Mouse (Mus musculus) liver, adult 2 months (tissue): ENCODE measurements at regions not wholly inside any gene's neighbourhood (a gene's known extent, or its start where the extent isn't known, plus 50 kb on each side); places are given as distances from the start of the nearest gene placed in this dataset.
A peak's percentile ranks its signal among the peaks of the same experiment; 100 is the strongest.

Experiments used
- DNase-seq: peaks from one replicate; pipeline ENCODE4 v3.0.0-alpha.2; 2011; ENCODE audit warnings: low read depth, low spot score; ENCODE audit errors: extremely low read depth
- H3K27ac ChIP-seq: fragments of 200-500 bp; replicated peaks from 2 replicates; pipeline ENCODE4 v1.5.1; 2012; ENCODE audit warnings: low read depth, mild to moderate bottlenecking, control low read depth, inconsistent platforms, low read length; ENCODE audit not compliant: insufficient read depth
- H3K27me3 ChIP-seq: fragments of 200-500 bp; 2 replicates; pipeline ENCODE4 v1.6.1; 2012; ENCODE audit warnings: mild to moderate bottlenecking, moderate library complexity, low read length, inconsistent platforms; ENCODE audit not compliant: control insufficient read depth, insufficient read depth
- H3K36me3 ChIP-seq: fragments of 200-500 bp; 2 replicates; pipeline ENCODE4 v1.6.1; 2012; ENCODE audit warnings: low read length, inconsistent platforms; ENCODE audit not compliant: control insufficient read depth, insufficient read depth
- H3K4me1 ChIP-seq: fragments of 200-500 bp; 2 replicates; pipeline ENCODE4 v1.6.1; 2011; ENCODE audit warnings: low read length; ENCODE audit not compliant: control insufficient read depth, insufficient read depth
- H3K4me3 ChIP-seq: fragments of 200-500 bp; 2 replicates; pipeline ENCODE4 v1.5.1; 2011; ENCODE audit warnings: low read depth, mild to moderate bottlenecking, control low read depth, low read length, moderate library complexity; ENCODE audit not compliant: insufficient read depth
- H3K79me2 ChIP-seq: fragments of 200-500 bp; 2 replicates; pipeline ENCODE4 v1.6.1; 2012; ENCODE audit warnings: inconsistent platforms, mild to moderate bottlenecking, low read length, moderate library complexity; ENCODE audit not compliant: control insufficient read depth, insufficient read depth
- H3K9ac ChIP-seq: fragments of 200-500 bp; 2 replicates; pipeline ENCODE4 v1.6.1; 2012; ENCODE audit warnings: low read depth, mild to moderate bottlenecking, control low read depth, inconsistent platforms, low read length
- CTCF ChIP-seq: fragments of 200-500 bp; IDR thresholded peaks from 2 replicates; pipeline ENCODE4 v1.5.1; 2011; ENCODE audit warnings: low read depth, low read length, control low read depth
- POLR2A ChIP-seq: fragments of 200-500 bp; IDR thresholded peaks from 2 replicates; pipeline ENCODE4 v1.6.1; 2011; ENCODE audit warnings: low read length, control low read depth; ENCODE audit not compliant: insufficient read depth; ENCODE audit errors: extremely low read depth
- WGBS: fragments of 180-500 bp; shearing (Covaris S2); methylation state at CpG from one replicate; pipeline ENCODE4 v1.1.7; 2018; 5-methylcytosine and 5-hydroxymethylcytosine counted together

DNA sequence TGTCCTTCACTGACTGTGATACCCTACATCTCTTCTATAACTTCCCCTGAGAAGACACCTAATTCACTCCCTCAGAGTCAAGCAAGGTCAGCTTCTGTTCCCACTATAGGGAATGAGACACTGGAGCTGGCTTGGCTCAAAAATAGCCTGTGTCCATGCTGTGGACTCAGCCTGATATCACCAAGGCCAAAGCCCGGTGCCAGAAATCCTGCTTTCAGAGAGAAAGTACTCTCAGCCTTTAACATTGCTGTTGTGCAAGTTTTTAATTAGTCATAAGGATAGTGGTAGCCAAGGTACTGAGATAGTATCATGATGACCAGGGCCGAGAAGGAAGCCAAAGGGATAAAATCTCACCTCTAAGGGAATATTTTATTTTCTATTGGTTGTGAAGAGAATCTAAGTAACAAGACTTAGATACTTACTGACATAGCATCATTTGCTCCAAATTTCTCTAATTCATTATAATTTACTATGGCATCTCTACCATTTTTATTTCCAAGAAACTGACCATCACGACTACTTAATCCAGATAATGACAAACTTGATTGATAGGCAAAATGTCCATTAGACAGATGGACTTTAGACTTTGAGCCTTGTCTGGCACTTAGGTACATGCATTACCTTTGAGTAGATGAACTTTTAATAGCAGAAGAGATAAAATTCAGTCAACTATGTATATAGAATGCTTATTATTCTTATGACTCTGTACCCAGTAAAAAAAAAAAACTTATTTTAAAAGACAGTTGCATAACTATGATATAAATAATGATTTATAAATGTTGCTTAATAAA lies 64.7 kb upstream of the Nrip1 start:
- peak; percentile 54 for DNase-seq
- Histone ChIP-seq H3K27ac (no peak overlapping the region), H3K36me3 (no peaks in the 10 kb centered on the region), H3K79me2 (no peaks in the 10 kb centered on the region), H3K27me3 (no peaks in the 10 kb centered on the region), H3K4me1 (peaks cover 4% of the 10 kb centered on the region), H3K4me3 (no peak overlapping the region), H3K9ac (no peak overlapping the region)
- TF ChIP-seq POLR2A: no peak
- TF ChIP-seq CTCF: no peak
- WGBS: 23% methylated on average over 3 of the region's 3 CpGs

DNA sequence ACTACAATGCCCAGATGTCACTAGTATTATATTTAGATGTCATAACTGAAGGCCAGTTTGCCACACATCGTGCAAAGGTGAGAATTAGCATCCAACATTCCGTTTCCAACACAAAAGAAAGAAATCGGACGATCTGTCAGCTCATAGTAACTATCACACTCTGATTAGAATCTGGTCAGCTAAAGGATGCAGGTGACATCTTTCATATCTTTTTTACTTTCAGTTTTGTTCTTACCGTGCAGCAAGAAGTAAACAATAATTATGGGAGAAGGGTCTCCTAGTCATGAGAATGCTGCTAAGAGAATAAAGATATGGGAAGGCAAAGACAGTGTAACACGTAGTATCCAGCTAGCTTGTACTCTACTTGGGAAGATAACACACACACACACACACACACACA lies 62.7 kb upstream of the Nrip1 start:
- H3K27ac ChIP-seq: no peak overlapping the region
- DNase-seq: no peak
- no peak overlapping the region for H3K9ac ChIP-seq
- no peaks in the 10 kb centered on the region for H3K27me3 ChIP-seq
- no peaks in the 10 kb centered on the region for H3K36me3 ChIP-seq
- WGBS: 93% methylated on average over 6 of the region's 6 CpGs
- peaks cover 7% of the 10 kb centered on the region for H3K4me1 ChIP-seq
- H3K4me3 ChIP-seq: no peak overlapping the region
- no peaks in the 10 kb centered on the region for H3K79me2 ChIP-seq
- TF ChIP-seq CTCF (no peak), POLR2A (no peak)

GRCm38 (mm10) chr16:76433076-76433825 lies 59.6 kb upstream of the Nrip1 start:
- no peaks in the 10 kb centered on the region for H3K36me3 ChIP-seq
- H3K4me1 ChIP-seq: peaks cover 7% of the 10 kb centered on the region; the same call in 1 of the 2 replicates
- no peak for DNase-seq
- H3K27me3 ChIP-seq: no peaks in the 10 kb centered on the region
- no peak overlapping the region for H3K9ac ChIP-seq
- no peaks in the 10 kb centered on the region for H3K79me2 ChIP-seq
- H3K4me3 ChIP-seq: no peak overlapping the region
- TF ChIP-seq POLR2A (no peak), CTCF (no peak)
- WGBS: 90% methylated on average over 24 of the region's 24 CpGs
- no peak overlapping the region for H3K27ac ChIP-seq

GRCm38 (mm10) chr16:76432304-76432703 lies 58.7 kb upstream of the Nrip1 start:
- peak; percentile 87 for DNase-seq
- H3K9ac ChIP-seq: no peak overlapping the region
- H3K4me3 ChIP-seq: no peak overlapping the region
- H3K36me3 ChIP-seq: no peaks in the 10 kb centered on the region
- no peaks in the 10 kb centered on the region for H3K27me3 ChIP-seq
- H3K79me2 ChIP-seq: no peaks in the 10 kb centered on the region
- no peak overlapping the region for H3K27ac ChIP-seq
- no peak for TF ChIP-seq CTCF
- TF ChIP-seq POLR2A: no peak
- 0 out of 2 replicates have a peak, but pooled peaks cover 3% of the 10 kb centered on the region for H3K4me1 ChIP-seq
- WGBS: 37% methylated on average over 9 of the region's 9 CpGs

DNA sequence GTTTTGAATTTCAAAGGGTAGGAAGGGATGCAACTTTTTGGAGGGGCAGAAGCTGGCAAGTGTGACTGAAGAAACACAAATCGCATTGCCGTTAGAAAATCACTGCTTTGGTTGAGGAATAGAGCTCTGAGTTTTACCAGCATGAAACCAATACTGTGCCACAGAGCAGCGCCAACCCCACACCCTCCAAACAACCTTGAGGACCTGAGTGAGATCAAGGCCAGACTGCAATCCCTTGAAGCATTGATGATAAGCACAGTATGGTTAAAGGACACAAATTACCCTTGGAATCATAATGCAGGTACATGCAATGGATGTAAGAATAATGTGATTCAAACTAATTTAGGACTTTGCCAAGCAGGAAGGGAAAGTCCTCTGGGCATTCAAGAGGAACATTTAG lies 55.5 kb upstream of the Nrip1 start:
- Histone ChIP-seq H3K9ac (no peak overlapping the region), H3K36me3 (no peaks in the 10 kb centered on the region), H3K4me1 (0 out of 2 replicates have a peak, but pooled peaks cover 3% of the 10 kb centered on the region), H3K4me3 (no peak overlapping the region), H3K79me2 (no peaks in the 10 kb centered on the region), H3K27me3 (no peaks in the 10 kb centered on the region), H3K27ac (no peak overlapping the region)
- 98% methylated on average over 3 of the region's 3 CpGs for WGBS
- DNase-seq: no peak
- TF ChIP-seq CTCF (no peak), POLR2A (no peak)
